Mouse (Mus musculus) stomach, adult 2 months (tissue): ENCODE data around the gene 4930507D05Rik. TPM values are rescaled to one million over a fixed set of nuclear protein-coding genes. Genes with fewer than 3 reads are reported as not detected.

Experiments
- polyA plus RNA-seq: library from polyadenylated mRNA; depleted of rRNA; stranded (reverse); fragments of >200 nt; gene quantifications from 2 replicates; pipeline ENCODE4 v1.2.3, GENCODE M21; 2012; rRNA removed

4930507D05Rik gene
- polyA plus RNA-seq: not detected in 2 replicates

GRCm38 (mm10) chr10:62449364-62450279 is at the start of gene 4930507D05Rik, which contains the start of gene Supv3l1:
Gene 4930507D05Rik (plus strand): TSS chr10:62449489.
Gene Supv3l1 (minus strand): TSS chr10:62449738.

GRCm38 (mm10) chr10:62422255-62422654 is 27.0 kb upstream of the 4930507D05Rik start, which contains the start of gene Hkdc1:
Gene Hkdc1 (minus strand): TSS chr10:62422491.

GRCm38 (mm10) chr10:62486618-62487415 is 37.5 kb downstream of the 4930507D05Rik start, which contains the start of gene Vps26a:
Gene Vps26a (minus strand): TSS chr10:62486805.

Other genes starting within 250 kb of the 4930507D05Rik start
- gene Tspan15, start 218.2 kb upstream of the 4930507D05Rik start, polyA plus RNA-seq: 206 and 220 TPM in 2 replicates
- gene Tacr2, start 197.1 kb upstream of the 4930507D05Rik start, polyA plus RNA-seq: 10.9 and 18.5 TPM in 2 replicates
- gene Hk1, start 69.6 kb upstream of the 4930507D05Rik start, polyA plus RNA-seq: 44.0 and 48.6 TPM in 2 replicates
- gene Hkdc1, start 27.0 kb upstream of the 4930507D05Rik start, polyA plus RNA-seq: 0.02 and 0.24 TPM in 2 replicates
- 4.4 and 5.9 TPM in 2 replicates for gene Supv3l1, start 249 bp downstream of the 4930507D05Rik start, polyA plus RNA-seq
- gene Vps26a, start 37.3 kb downstream of the 4930507D05Rik start, polyA plus RNA-seq: 1.4 and 2.5 TPM in 2 replicates
- gene Srgn, start 78.0 kb downstream of the 4930507D05Rik start, polyA plus RNA-seq: 1.6 and 2.0 TPM in 2 replicates
- 8.8 and 10.2 TPM in 2 replicates for gene Kif1bp, start 129.0 kb downstream of the 4930507D05Rik start, polyA plus RNA-seq
- 1.4 and 2.1 TPM in 2 replicates for gene Ddx21, start 152.8 kb downstream of the 4930507D05Rik start, polyA plus RNA-seq
- 1.1 and 1.3 TPM in 2 replicates for gene Ddx50, start 201.7 kb downstream of the 4930507D05Rik start, polyA plus RNA-seq